Mouse (Mus musculus): ENCODE results near the gene Tnks2.

Tnks2 gene

GRCm38 (mm10) chr19:36896791-36897569 is 62.9 kb downstream of the Tnks2 start:
- DNase-seq (ENCODE audit: low spot score in 2 of 2): no peak

- DNase-seq (ENCODE audit: low spot score in 2 of 2): peak in 1 of 2 experiments; percentile 24
These were observed 63.7 kb downstream of the Tnks2 start for GRCm38 (mm10) chr19:36897778-36898177.

GRCm38 (mm10) chr19:36903377-36903776 is 69.3 kb downstream of the Tnks2 start:
- DNase-seq (ENCODE audit: low spot score in 2 of 2): no peak

GRCm38 (mm10) chr19:36904211-36905007 is 70.4 kb downstream of the Tnks2 start:
- no peak for DNase-seq (ENCODE audit: low spot score in 2 of 2)

GRCm38 (mm10) chr19:36909150-36909549 is 75.1 kb downstream of the Tnks2 start:
- no peak for DNase-seq (ENCODE audit: low spot score in 2 of 2)

- DNase-seq (ENCODE audit: low spot score in 2 of 2): peak; percentile 33 to 71
These were observed 75.8 kb downstream of the Tnks2 start for GRCm38 (mm10) chr19:36909676-36910292.

GRCm38 (mm10) chr19:36910424-36911045 is 76.5 kb downstream of the Tnks2 start:
- no peak for DNase-seq (ENCODE audit: low spot score in 2 of 2)

- DNase-seq (ENCODE audit: low spot score in 2 of 2): no peak
These were observed 79.0 kb downstream of the Tnks2 start for GRCm38 (mm10) chr19:36913064-36913463.

- no peak for DNase-seq (ENCODE audit: low spot score in 2 of 2)
These were observed 82.2 kb downstream of the Tnks2 start for GRCm38 (mm10) chr19:36916206-36916605.

GRCm38 (mm10) chr19:36916876-36917389 is 82.9 kb downstream of the Tnks2 start:
- DNase-seq (ENCODE audit: low spot score in 2 of 2): no peak

- DNase-seq (ENCODE audit: low spot score in 2 of 2): peak; percentile 31 to 51
These were observed 84.6 kb downstream of the Tnks2 start for GRCm38 (mm10) chr19:36918441-36919301.

GRCm38 (mm10) chr19:36919466-36919865 is 85.4 kb downstream of the Tnks2 start, which contains the start of gene Fgfbp3:
Fgfbp3 (minus strand) TSS chr19:36919615.
- no peak for DNase-seq (ENCODE audit: low spot score in 2 of 2)

GRCm38 (mm10) chr19:36922015-36922414 is 88.0 kb downstream of the Tnks2 start:
- peak in 1 of 2 experiments; percentile 28 for DNase-seq (ENCODE audit: low spot score in 2 of 2)

- no peak for DNase-seq (ENCODE audit: low spot score in 2 of 2)
These were observed 88.9 kb downstream of the Tnks2 start for GRCm38 (mm10) chr19:36922936-36923335.

GRCm38 (mm10) chr19:36925671-36926552 is 91.9 kb downstream of the Tnks2 start, which contains the start of gene Btaf1:
Btaf1 (plus strand) TSS chr19:36926079.
- peak; percentile 70 to 75 for DNase-seq (ENCODE audit: low spot score in 2 of 2)

GRCm38 (mm10) chr19:36926553-36927236 is 92.7 kb downstream of the Tnks2 start:
- no peak for DNase-seq (ENCODE audit: low spot score in 2 of 2)

GRCm38 (mm10) chr19:36927800-36928361 is 93.8 kb downstream of the Tnks2 start:
- DNase-seq (ENCODE audit: low spot score in 2 of 2): no peak

- no peak for DNase-seq (ENCODE audit: low spot score in 2 of 2)
These were observed 95.8 kb downstream of the Tnks2 start for GRCm38 (mm10) chr19:36929816-36930215.

GRCm38 (mm10) chr19:36932097-36932496 is 98.1 kb downstream of the Tnks2 start:
- no peak for DNase-seq (ENCODE audit: low spot score in 2 of 2)
